Mouse (Mus musculus) cortical plate, adult 2 months (tissue): ENCODE data around the gene Irf3.

ENCODE experiments used
- CTCF ChIP-seq: fragments of 200-500 bp; IDR thresholded peaks from 2 replicates; pipeline ENCODE4 v1.5.1; 2011; ENCODE audit warnings: mild to moderate bottlenecking, control low read depth, low read length; ENCODE audit not compliant: insufficient read depth; ENCODE audit errors: extremely low read depth
- POLR2A ChIP-seq: fragments of 200-500 bp; IDR thresholded peaks from 2 replicates; pipeline ENCODE4 v1.6.1; 2011; ENCODE audit warnings: mild to moderate bottlenecking, low read length, control low read depth; ENCODE audit not compliant: insufficient read depth; ENCODE audit errors: extremely low read depth

DNA sequence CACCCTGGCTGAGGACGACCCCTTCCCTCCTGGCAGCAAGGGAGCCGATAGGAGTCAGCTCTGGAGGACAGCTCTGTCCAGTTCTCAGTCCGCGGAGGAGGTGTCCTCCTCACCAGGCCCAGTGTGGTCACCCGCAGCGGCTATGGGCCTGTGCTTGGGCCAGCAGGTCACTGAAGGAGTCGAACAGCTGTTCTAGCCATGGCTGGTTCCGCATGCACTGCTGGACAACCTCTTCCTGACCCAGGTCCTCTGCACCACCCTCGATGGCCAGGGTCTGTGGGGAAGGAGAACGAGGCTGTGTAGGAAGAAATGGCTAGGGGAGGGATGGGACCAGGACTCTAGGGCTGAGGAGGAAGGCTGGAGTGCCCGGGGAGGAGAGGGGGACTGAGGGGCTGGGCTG is 30.9 kb downstream of the Irf3 start:
- no peak for TF ChIP-seq CTCF
- TF ChIP-seq POLR2A, result no peak
